Mouse (Mus musculus) erythroblast, embryonic 14.5 days (primary cell): ENCODE measurements around the gene Chst8. TPM values are rescaled to one million over a fixed set of nuclear protein-coding genes. Genes with fewer than 3 reads are reported as not detected.

ENCODE experiments used
- H3K27me3 ChIP-seq: 2 replicates; pipeline ENCODE4 v1.6.1; 2012; ENCODE audit warnings: inconsistent platforms; ENCODE audit not compliant: control insufficient read depth
- H3K36me3 ChIP-seq: 2 replicates; pipeline ENCODE4 v1.6.1; 2012; ENCODE audit warnings: mild to moderate bottlenecking, inconsistent platforms; ENCODE audit not compliant: control insufficient read depth
- H3K4me1 ChIP-seq: 2 replicates; pipeline ENCODE4 v1.6.1; 2012; ENCODE audit warnings: inconsistent platforms; ENCODE audit not compliant: control insufficient read depth
- H3K4me3 ChIP-seq: replicated peaks from 2 replicates; pipeline ENCODE3; 2012; ENCODE audit warnings: moderate library complexity, mild to moderate bottlenecking, inconsistent platforms
- H3K9me3 ChIP-seq: 2 replicates; pipeline ENCODE4 v1.6.1; 2012; ENCODE audit warnings: low read length, inconsistent platforms, mixed read lengths; ENCODE audit not compliant: control insufficient read depth
- GATA1 ChIP-seq: IDR thresholded peaks from 2 replicates; pipeline ENCODE4 v1.6.1; 2012; ENCODE audit warnings: low read length, inconsistent platforms, mixed read lengths
- TAL1 ChIP-seq: IDR thresholded peaks from 3 replicates; pipeline ENCODE4 v1.6.1; 2012; ENCODE audit warnings: low read length, inconsistent platforms, mixed read lengths
- polyA plus RNA-seq: library from polyadenylated mRNA; stranded (reverse); fragments of >175 nt; gene quantifications from 2 replicates; pipeline ENCODE4 v1.2.3, GENCODE M21; 2012

The Chst8 gene
- polyA plus RNA-seq, 1 experiment, result not detected

DNA sequence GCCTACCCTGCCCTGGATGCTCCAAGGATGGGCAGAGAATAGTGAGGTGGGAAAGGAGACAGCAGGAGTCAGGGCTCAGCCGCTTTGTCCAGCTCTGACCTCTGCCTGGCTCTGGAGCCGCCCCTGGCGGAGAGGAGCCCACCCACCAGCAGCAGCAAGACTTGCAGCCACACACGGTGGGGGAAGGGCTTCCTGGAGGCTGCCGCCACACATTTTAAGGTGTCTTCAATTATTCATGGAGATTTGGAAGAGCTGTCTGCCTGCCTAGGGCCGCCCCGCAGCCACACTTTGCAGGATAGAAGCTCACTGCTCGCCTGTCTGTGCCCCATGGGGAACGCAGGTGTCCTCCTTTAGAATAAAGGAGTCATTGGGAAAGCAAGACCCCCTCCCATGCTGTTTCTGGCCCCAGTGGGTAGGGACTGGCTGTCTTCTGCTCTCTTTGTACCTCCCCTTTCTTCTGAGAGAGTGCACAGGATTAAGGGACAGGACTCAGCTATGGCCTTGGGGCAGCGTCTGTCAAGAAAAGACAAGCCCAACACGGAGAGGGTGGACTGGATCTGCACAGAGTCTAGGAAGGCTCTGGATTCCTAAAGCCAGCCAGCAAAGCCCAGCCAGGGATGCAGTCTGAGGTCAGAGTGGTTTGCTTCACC, 95.2 kb downstream of the Chst8 start:
- no peak for TF ChIP-seq GATA1
- TF ChIP-seq TAL1, result no peak
- Histone ChIP-seq H3K4me1 (no peaks in the 10 kb centered on the region), H3K27me3 (no peaks in the 10 kb centered on the region; the same call in 1 of the 2 replicates), H3K9me3 (no peaks in the 10 kb centered on the region), H3K4me3 (no peak overlapping the region), H3K36me3 (no peaks in the 10 kb centered on the region)

DNA sequence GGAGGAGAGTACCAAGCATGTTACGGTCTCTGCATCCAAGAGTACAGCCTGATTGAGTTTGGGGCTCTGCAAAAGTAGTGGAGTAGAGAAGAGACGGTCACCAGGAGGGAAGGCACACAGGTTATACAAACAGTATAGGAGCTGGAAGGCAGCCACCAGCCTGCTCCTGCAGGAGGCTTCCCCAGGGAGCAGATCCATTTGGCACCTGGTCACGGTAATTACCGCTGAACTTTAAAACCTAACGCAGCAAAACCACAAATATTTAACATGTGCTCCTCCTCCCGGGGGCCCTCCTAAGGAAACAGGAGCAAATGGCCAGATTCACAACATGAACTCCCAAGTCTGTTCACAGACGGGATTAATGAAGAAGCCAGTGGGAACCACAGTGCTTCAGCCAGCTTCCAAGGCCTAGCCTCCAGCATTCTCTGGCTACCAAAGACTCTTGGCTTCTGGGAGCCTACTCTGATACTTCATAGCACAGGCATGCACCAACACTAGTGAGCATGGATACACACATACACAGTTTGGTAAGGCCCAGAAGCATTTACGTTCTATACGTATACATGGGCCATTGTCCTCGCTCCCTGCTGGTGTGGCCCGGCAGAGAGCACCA, 97.6 kb downstream of the Chst8 start:
- no peak overlapping the region for H3K4me3 ChIP-seq
- no peaks in the 10 kb centered on the region for H3K36me3 ChIP-seq
- H3K9me3 ChIP-seq, result no peaks in the 10 kb centered on the region
- no peaks in the 10 kb centered on the region for H3K4me1 ChIP-seq
- no peak for TF ChIP-seq TAL1
- no peak for TF ChIP-seq GATA1
- H3K27me3 ChIP-seq, result no peaks in the 10 kb centered on the region; the same call in 1 of the 2 replicates

DNA sequence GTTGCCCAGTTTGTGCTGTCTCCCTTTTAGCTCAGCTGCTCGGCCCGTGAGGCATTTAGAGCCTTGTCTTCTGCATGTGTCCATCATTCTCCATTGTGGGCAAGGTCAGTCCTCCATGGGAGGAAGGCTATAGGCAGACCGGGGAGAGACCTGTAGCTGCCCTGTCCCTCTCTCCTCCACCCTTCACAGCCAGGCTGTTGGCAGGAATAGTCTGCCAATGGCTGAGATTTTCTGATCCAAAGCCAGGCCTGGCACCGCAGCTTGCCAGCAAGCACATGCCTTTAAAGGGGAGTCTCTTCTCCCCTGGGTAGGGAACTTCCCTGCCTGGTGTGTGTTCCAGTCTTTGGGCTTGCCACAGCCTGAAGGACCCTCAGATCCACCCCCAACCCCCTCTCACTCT, 103.4 kb downstream of the Chst8 start:
- TF ChIP-seq GATA1 (no peak), TAL1 (no peak)
- no peaks in the 10 kb centered on the region for H3K4me1 ChIP-seq
- peaks cover 3% of the 10 kb centered on the region for H3K9me3 ChIP-seq
- no peaks in the 10 kb centered on the region for H3K27me3 ChIP-seq
- H3K36me3 ChIP-seq, result no peaks in the 10 kb centered on the region
- H3K4me3 ChIP-seq, result no peak overlapping the region

DNA sequence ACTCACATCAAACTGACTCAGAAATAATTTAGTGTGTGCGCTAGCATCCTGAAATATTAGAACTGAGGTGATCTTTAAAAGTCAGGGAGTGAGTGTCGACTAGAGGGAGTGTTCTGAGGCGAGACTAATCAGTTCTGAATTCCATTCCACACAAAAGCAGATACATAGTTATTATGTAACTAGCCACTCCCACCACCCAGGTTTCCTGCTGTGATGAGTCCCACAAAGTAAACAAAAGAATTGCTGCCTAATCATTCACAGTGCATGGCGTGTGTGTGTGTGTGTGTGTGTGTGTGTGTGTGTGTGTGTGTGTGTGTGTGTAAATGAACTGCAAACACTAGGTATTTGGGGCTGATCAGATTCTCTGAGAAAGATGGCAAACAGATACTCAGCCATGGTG, 108.1 kb downstream of the Chst8 start:
- TF ChIP-seq TAL1 (no peak), GATA1 (no peak)
- Histone ChIP-seq H3K4me3 (no peak overlapping the region), H3K27me3 (no peaks in the 10 kb centered on the region), H3K4me1 (no peaks in the 10 kb centered on the region), H3K36me3 (no peaks in the 10 kb centered on the region), H3K9me3 (peaks cover 3% of the 10 kb centered on the region)

DNA sequence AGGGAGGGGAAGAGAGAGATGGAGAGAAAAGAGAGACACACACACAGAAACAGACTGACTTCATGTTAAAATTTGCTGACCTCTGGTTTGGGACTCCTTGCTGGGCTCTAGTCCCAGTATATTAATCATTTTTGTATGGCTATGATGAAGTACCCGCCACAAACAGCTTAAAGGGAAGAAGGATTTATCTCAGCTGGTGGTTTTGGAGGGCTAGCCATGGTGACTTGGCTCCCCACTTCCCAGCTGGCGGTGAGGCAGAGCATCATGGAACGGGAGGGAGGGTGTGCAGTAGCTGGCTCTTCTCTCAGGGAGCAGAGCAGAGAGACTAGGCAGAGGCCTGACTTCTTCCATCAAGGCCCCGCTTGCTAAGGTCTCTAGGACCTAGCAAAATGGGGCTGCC, 109.1 kb downstream of the Chst8 start:
- Histone ChIP-seq H3K36me3 (no peaks in the 10 kb centered on the region), H3K9me3 (no peaks in the 10 kb centered on the region), H3K27me3 (no peaks in the 10 kb centered on the region), H3K4me3 (no peak overlapping the region), H3K4me1 (no peaks in the 10 kb centered on the region)
- TF ChIP-seq TAL1 (no peak), GATA1 (no peak)

DNA sequence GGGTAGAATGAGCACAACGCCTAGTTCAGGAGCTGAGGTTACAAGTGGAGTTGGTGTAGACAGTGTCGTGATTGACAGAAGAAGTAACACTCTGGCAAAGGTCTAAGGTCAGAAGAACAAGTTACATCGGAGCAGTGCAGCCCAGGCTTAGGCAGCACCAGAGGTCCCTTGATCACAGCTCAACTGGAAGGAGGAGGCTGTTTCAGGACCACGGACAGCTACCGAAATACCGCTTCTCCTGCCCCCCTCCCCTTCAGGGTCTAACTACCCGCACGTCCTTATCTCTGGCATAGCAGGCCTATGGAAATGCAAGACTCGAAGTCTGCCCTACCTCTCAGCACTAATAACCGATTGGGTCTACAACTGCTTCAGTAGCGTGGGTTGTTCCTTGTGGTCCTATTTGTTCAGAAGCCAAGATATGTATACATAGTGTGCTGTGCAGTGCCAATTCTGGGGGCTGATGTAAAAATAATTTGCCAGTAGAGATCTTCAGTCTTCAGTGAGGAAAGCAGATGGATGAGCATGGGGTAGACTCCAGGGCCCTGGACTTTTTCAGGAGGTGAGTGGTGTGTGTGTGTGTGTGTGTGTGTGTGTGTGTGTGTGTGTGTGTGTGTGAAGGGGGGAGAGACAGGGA, 109.7 kb downstream of the Chst8 start:
- no peak for TF ChIP-seq GATA1
- TF ChIP-seq TAL1, result no peak
- H3K36me3 ChIP-seq, result no peaks in the 10 kb centered on the region
- H3K9me3 ChIP-seq, result no peaks in the 10 kb centered on the region
- H3K27me3 ChIP-seq, result no peaks in the 10 kb centered on the region
- H3K4me3 ChIP-seq, result no peak overlapping the region
- H3K4me1 ChIP-seq, result no peaks in the 10 kb centered on the region

DNA sequence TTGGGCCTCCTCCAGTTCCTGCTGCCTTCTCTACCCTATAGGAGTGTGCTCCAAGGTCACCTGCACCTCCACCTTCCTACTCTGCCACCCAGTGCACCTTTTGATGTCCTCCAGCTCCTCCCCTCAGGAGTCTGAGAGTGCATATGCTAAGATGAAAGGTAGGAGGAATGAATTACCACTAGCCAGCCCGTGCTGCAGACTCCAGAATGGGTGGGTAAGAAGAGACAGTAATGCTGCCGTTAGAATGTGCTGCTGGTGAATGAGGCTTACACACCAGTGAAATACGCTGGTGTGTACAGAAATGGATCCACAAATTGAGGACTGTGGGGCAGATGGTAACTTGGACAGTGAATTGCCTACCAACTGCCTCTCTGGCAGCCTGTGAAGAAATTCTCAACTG, 112.6 kb downstream of the Chst8 start:
- no peaks in the 10 kb centered on the region for H3K27me3 ChIP-seq
- no peak overlapping the region for H3K4me3 ChIP-seq
- H3K36me3 ChIP-seq, result no peaks in the 10 kb centered on the region
- H3K9me3 ChIP-seq, result no peaks in the 10 kb centered on the region
- no peak for TF ChIP-seq TAL1
- TF ChIP-seq GATA1, result no peak
- H3K4me1 ChIP-seq, result no peaks in the 10 kb centered on the region

DNA sequence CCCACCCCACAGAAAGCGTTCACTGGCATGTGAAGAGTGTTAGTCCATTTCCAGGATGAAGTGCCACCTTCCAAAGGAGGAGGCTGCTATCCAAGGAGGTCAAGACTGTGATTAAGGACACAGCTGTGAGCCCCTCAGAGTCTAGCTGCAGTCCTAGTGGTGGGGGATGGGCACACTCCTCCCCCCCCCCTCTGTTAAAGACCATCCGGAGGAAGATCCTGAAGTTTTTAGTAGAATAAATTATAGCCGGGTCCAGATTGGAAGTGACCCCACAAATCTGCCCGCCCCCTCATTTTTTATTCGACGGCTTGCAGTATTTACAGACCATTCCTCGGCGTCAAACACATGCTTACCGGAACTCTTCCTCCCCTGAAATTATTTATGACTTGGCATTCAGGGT, 114.3 kb downstream of the Chst8 start:
- Histone ChIP-seq H3K27me3 (no peaks in the 10 kb centered on the region), H3K9me3 (no peaks in the 10 kb centered on the region; the same call in 1 of the 2 replicates), H3K4me1 (no peaks in the 10 kb centered on the region), H3K4me3 (no peak overlapping the region), H3K36me3 (no peaks in the 10 kb centered on the region)
- TF ChIP-seq TAL1, result no peak
- TF ChIP-seq GATA1, result no peak

DNA sequence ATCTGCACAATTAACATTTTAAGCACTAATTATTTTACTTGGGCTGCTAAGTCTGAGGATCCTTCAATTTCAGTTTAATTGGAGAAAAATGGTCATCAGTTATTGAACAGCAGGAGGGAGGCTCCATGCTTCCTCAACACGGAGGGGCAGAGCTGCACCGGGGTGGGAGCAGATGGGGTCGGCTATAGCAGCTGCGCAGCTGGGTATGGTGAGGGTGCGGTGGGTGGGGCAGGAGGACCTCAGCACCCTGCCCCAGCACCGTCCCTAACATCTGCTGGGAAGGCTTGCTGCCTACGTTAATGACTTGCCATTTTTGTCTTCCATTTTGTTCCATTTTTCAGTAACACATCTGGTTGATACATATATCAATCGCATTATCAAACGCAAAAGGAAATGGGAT, 116.4 kb downstream of the Chst8 start:
- Histone ChIP-seq H3K36me3 (no peaks in the 10 kb centered on the region), H3K27me3 (no peaks in the 10 kb centered on the region), H3K4me3 (no peak overlapping the region), H3K4me1 (no peaks in the 10 kb centered on the region), H3K9me3 (no peaks in the 10 kb centered on the region; the same call in 1 of the 2 replicates)
- no peak for TF ChIP-seq GATA1
- no peak for TF ChIP-seq TAL1
